Mouse (Mus musculus): ENCODE measurements around the gene Cdc42.

DNA sequence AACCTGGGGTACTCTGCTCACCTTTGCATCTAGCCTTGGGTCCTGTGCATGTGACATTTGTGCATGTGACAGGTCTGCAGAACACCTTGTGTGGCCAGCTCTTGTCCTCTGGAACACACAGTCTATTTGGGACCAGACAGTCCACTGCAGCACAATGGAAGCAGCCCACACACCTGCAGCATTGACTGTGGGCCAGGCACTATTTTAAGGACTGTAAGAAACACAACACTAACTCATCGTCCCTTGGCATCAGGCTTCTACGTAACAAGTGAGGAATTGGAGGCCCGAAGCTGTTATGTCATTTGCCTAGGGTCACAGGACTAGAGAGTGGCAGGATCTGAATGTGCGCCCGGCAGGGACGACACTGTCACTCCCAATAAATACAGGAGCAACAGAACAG lies 67.8 kb downstream of the Cdc42 start:
- no peak for TF ChIP-seq CTCF (IDR thresholded peaks at IDR 0.05; ENCODE audit: low read depth)
- TF ChIP-seq EP300 (optimal IDR thresholded peaks at IDR 0.05): no peak
